Mouse (Mus musculus) cerebellum, adult 8-10 months (tissue): ENCODE data around the gene Abcd3.
A peak's percentile ranks its signal among the peaks of the same experiment; 100 is the strongest.

Experiments
- DNase-seq: peaks from one replicate; pipeline ENCODE4 v3.0.0; 2022

The Abcd3 gene

DNA sequence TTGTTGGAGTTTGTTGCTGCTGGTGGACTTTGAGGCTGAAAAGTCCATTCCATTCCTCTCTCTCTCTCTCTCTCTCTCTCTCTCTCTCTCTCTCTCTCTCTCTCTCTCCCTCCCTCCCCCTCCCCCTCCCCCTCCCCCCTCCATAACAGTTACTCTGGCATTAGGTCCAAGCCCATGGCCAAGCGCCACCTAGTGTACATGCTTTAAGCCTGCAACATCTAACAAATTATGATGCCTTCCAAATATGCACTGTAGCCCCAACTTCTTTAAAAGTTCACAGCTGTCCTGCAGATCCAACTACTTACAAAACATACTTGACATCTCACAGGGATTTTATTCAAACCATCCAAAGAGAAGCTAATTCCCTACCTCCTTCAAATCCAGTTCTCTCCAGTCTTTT, 77.6 kb downstream of the Abcd3 start:
- no peak for DNase-seq

GRCm38 (mm10) chr3:121736025-121736744, 78.9 kb downstream of the Abcd3 start:
- peak; percentile 87 for DNase-seq

GRCm38 (mm10) chr3:121735542-121735941, 79.6 kb downstream of the Abcd3 start:
- no peak for DNase-seq

- no peak for DNase-seq
Measured at GRCm38 (mm10) chr3:121729678-121730077, 85.4 kb downstream of the Abcd3 start.

DNA sequence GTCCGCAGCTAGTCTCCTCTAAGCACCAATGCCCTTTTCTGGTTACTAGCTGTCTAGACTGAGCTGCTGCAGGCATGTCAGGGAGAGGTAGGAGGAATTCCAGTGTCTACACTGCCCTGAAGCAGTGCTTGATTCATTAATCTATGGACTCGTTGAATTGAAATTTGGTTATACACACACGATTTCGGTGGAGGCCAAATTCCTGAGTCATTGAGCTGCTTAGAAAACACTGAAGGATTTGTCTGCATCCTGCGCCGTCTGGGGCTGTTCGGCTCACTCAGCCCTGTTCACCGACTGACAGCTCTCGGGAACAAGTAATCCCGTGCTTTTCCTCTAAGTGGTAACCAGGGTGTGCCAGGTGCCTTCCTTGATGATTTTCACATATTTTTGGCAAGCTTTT, 89.5 kb downstream of the Abcd3 start:
- DNase-seq, result no peak

DNA sequence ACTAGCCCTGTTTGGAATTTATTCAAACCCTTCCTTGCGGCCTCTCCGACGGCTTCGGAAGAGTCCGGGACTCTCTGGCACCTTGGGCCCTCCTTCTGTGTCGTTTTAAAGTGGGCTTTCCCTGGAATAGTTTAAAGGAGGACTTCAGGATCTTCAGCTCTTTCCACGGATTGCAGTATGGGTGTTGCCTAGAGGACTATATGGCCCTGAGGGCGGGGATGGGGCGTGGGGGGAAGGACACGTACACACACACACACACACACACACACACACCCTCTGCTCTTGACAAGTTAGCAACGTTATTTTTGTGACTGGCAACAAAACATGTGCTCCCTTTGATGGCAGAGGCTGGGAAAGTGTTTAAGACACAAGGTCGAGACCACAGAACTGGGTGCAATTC, 90.5 kb downstream of the Abcd3 start:
- no peak for DNase-seq

GRCm38 (mm10) chr3:121723968-121724524, 91.1 kb downstream of the Abcd3 start:
- no peak for DNase-seq

DNA sequence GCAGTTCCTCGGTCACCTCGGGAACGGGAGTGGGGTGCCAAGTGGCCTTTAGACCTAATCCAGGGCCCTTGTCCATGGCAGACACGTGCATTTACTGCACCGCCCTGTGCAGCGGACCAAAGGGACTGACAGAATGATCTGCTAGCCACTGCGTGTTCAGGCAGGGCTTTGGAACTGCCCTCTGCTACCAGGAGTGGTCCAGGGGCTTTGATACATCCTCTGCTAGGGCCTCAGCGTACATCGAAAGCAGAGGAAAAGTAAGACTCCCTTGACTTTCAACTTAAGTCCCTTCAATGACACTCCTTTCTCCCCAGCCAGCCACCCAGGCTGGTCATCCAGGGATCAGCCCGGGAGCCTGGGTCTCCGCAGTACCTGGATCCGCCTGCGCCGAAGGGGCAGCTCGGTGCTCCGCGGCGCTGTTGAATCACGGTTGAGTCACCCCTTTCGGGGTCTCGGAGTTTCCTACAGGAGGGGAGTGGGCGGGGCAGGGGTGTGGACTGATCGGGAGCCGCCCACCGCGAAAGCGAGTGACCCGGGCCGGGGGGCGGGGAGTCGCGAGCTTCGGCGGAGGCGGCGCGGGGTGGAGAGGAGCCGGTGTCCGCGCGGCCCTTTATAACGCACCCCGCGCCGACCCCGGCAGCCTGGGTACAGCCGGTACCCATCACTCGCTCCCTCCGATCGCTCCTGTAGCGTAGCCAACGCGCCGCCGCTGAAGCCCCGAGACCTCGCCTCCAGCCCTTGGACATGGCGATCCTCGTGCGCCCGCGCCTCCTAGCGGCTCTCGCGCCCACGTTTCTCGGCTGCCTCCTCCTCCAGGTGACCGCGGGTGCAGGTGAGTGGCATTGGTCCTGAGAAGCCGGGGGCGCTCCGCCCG, 91.9 kb downstream of the Abcd3 start, which contains the start of gene F3:
TSS of gene F3 (plus strand) at position 567 of the 874 bp plus-strand sequence.
- DNase-seq, result peak; percentile 76

GRCm38 (mm10) chr3:121721691-121722070, 93.4 kb downstream of the Abcd3 start:
- no peak for DNase-seq

DNA sequence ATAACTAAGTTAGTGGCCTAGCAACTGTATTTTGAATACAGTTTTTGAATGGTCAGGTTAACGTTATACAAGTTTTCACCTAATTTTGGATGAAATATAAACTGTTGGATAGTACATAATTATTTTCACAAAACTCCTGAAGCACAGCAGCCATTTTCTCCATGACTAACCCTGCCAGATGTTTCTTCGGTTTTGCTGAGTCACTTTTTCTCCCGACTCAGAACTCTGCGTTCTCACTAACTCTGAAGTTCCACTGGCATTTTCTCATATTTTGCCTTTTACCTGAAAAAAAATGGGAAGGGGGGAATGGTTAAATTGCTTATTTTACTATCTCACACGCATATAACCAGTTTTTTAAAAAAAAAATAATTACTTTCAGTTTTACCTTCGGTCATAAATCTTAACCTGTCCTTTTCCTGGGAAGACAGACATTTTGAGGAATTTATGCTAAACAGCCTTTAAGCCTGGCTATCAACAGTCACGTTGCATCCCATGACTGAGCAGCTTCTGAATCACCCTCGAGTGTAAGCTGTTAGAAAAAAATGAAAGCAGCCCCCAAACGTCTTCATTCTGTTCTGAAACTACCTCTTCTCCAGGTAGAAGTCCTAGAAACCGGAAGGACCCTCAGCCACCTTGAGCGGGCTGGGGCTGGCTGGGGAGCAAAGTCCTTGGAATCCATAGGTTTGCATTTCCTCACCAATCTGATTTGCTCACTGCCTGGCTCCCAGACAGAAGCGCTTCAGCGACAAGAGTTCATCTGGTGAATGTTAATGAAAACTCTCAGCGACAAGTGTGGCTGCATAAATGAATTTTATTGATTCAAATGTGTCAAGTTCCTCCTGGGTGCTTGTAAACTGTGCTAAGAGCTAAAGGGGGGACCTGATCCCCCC, 94.1 kb downstream of the Abcd3 start:
- DNase-seq, result no peak

DNA sequence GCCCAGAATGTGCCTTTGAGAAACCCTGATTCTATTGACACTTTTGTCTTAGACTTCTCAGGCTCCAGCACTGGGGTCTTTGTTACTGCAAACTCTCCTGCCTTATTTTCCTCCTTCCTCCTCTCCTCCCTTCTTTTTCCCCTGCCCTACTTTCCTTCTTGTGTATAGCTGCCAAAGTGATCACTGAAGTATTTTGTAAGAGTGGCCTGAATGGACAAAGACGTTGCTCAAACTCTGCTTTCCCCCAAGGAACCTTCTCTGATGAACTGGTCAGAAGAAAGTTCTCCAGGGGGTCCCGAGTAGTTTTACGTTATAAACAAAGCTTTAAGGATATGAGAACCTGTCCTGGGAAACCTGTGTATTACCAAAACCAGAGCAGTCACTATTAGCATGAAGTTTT, 95.4 kb downstream of the Abcd3 start:
- DNase-seq, result no peak

DNA sequence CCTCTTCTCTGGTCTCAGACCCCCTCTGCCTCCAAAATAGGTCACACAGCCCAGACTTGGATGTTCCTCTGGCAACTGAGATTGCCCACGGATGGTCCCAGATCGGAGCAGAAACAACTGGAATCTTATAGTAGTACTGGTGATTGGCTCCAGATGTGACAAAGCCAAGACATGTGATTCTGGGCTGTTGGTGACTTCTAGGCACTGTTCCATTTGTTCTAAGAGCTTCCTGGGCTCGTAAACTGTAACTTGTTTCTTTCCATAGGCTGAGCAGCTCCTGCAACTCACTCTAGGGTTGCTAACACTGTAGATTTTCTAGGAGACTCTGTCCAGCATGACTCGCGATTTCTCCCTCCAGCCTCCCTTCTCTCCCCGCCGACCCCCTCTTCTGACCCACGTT, 96.4 kb downstream of the Abcd3 start:
- DNase-seq, result no peak

- DNase-seq, result no peak
Measured at GRCm38 (mm10) chr3:121716480-121716879, 98.6 kb downstream of the Abcd3 start.

DNA sequence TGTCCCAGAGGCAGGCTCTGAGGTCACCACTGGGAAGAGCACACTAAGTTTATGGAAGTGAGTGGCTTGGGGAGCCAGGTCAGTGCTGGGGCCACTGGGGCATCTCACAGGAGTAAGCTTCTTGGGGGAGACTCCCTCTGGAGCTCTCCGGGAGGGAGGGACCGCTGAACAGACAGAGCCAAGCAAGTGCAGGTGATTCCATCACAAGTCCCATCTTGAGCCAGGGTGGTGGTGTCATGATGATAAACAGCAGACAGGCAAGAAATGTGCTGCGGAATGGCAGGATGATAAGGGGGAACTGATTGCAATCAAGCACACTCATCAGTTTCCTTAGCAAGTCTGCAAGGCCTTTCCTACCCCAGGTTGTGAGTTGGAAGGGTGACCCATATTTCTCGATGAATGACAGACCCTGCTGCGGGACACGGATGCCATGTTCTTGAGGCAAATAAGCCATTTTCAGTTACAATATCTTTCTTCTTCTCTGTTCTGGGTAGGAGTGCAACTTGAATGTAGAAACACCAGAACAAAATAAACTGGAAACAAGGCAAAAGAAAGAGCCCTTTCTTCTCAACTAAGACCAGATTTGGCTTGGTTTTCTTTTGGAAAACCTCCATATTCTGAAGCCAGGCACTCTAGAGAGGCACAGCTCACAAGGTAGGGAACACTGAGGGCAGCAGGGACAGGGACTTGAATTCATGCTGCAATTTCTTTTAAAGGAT, 99.2 kb downstream of the Abcd3 start:
- DNase-seq, result no peak

GRCm38 (mm10) chr3:121715336-121715735, 99.8 kb downstream of the Abcd3 start:
- DNase-seq, result no peak

GRCm38 (mm10) chr3:121714461-121714860, 100.6 kb downstream of the Abcd3 start:
- no peak for DNase-seq

GRCm38 (mm10) chr3:121713816-121714215, 101.3 kb downstream of the Abcd3 start:
- DNase-seq, result no peak

GRCm38 (mm10) chr3:121713151-121713701, 101.9 kb downstream of the Abcd3 start:
- no peak for DNase-seq

- no peak for DNase-seq
Measured at GRCm38 (mm10) chr3:121712222-121712621, 102.9 kb downstream of the Abcd3 start.

DNA sequence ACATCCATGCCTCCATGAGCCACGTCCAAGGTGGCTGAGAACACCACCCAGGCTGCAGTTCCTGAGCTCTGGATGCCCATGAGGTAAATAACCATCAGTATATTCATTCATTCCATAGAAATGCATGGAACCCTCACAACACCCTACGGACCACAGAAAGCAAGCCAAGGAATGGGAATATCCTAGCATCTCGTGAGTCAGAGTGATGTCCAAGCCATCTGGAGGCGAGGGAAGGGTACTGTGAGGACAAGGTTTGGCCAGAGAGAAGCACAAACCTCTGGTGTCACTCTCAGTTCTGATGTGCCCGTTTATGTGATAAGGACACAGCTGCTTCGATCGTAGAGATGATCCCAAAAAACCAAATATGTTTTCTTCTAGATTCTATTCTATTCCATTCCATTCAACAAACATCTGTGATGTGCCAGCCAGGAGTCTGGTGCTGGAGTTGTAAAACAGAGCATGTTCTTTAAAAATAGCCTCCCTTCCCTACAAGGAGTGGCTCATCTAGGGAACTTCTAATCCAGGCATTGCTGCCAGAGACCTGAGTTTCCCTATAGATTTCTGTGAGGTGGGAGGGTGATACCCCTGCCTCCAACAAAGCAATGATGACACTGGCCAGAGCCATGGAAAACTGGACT, 104.1 kb downstream of the Abcd3 start:
- DNase-seq, result no peak
